Mouse (Mus musculus): ENCODE data around the gene Ttc30a1. TPM values are rescaled to one million over a fixed set of nuclear protein-coding genes. Genes with fewer than 3 reads are reported as not detected.
"Not testable (repeated sequence)": the region's sequence is repeated elsewhere in the genome, so short reads cannot be mapped to it uniquely, and the experiment has no call there.

Gene Ttc30a1
- total RNA-seq, 2 experiments from 2014 or later: 0.73 to 4.1 TPM

DNA sequence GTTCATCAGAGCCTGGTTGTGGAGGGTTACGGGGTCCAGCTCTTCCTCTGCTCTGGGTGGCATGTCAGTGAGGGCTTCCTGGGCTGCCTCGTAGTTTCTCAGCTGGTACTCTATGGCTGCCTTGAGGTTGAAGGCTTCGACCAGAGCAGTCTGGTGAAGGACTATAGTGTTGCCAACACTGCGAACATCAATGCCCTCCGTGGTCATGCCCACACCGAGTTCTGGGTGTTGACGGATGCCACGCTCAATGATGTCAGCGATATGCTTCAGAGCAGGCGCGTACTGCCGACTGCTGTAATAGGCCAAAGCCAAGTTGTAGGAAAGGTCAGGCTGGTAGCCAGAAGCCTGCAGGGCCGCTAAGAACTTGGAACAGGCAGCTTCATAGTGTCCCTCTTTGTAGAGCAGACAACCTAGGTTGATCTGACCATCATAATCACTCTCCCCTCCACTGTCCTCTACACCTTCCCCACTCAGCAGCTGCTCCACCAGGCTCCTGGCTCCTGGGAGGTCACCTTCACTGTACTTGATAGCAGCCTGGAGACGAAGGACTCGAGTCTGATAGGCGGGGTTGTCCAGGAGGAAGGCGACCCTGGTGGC, 44.1 kb downstream of the Ttc30a1 start:
- ATAC-seq (replicated peaks; ENCODE audit: poor library complexity, severe bottlenecking): not testable (repeated sequence)

- ATAC-seq (replicated peaks; ENCODE audit: poor library complexity, severe bottlenecking): peak; percentile 61
Observed at GRCm38 (mm10) chr2:75936685-75937084, 45.1 kb downstream of the Ttc30a1 start.

GRCm38 (mm10) chr2:75933541-75933940, 48.2 kb downstream of the Ttc30a1 start:
- ATAC-seq (replicated peaks; ENCODE audit: poor library complexity, severe bottlenecking): no peak

GRCm38 (mm10) chr2:75930941-75931340, 50.8 kb downstream of the Ttc30a1 start:
- no peak for ATAC-seq (replicated peaks; ENCODE audit: poor library complexity, severe bottlenecking)

DNA sequence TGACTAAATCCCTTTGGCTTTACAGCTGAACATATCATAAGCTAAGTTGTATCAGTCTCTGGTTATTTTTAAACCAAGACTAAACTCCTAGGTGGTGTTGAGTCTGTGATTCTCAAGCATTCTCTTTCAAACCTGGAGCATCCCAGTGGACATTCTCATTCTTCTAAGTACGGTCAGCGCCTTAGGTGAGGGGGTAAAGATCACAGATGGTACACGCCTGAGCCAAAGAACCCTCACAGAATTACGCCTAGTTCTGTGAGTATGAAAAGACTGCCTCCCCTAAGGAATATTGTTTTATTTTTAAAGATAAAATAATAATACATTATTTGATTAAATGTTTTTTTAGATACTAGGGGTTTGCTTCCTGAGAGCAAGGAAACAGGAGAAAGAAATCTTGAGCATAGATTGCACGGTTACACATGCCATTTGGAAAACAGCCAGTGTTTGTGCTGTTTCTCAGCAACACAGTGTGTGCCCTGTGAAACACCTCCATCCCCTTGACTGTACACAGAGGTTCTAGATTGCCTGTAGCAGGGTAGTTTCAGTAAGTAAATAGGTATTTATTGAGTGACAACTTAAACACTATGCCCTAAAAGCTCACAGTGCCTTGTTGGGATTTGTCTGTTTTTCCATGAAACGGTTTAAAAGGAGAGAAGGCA, 51.9 kb downstream of the Ttc30a1 start:
- ATAC-seq (replicated peaks; ENCODE audit: poor library complexity, severe bottlenecking): no peak

- no peak for ATAC-seq (replicated peaks; ENCODE audit: poor library complexity, severe bottlenecking)
Observed at GRCm38 (mm10) chr2:75929141-75929540, 52.6 kb downstream of the Ttc30a1 start.

Other genes starting within 250 kb of the Ttc30a1 start
- gene Agps, start 149.8 kb downstream of the Ttc30a1 start, total RNA-seq (2014; fragmentation: Nextera tagmentation): 164 and 183 TPM in 2 replicates
- 224 and 232 TPM in 2 replicates for gene Agps, start 149.8 kb downstream of the Ttc30a1 start, total RNA-seq (2017)
- gene Ttc30b, start 43.4 kb downstream of the Ttc30a1 start, total RNA-seq (2014; fragmentation: Nextera tagmentation): 1.1 and 1.4 TPM in 2 replicates
- 1.8 and 3.1 TPM in 2 replicates for gene Ttc30b, start 43.4 kb downstream of the Ttc30a1 start, total RNA-seq (2017)
- gene Ttc30a2, start 3.8 kb downstream of the Ttc30a1 start, total RNA-seq (2014; fragmentation: Nextera tagmentation): not detected in 2 replicates
- 0.30 TPM in 1 of 2 replicates, not detected in the other for gene Ttc30a2, start 3.8 kb downstream of the Ttc30a1 start, total RNA-seq (2017)

All from granulocyte monocyte progenitor cell, adult 5-6 weeks (primary cell).